Mouse (Mus musculus) retina, postnatal 7 days (tissue): ENCODE measurements around the gene Fbxw28.
"Not testable (repeated sequence)": the region's sequence is repeated elsewhere in the genome, so short reads cannot be mapped to it uniquely, and the experiment has no call there.

ENCODE experiments used
- DNase-seq: peaks from one replicate; pipeline ENCODE4 v3.0.0-alpha.2; 2012; ENCODE audit warnings: low read depth, low spot score

The Fbxw28 gene

GRCm38 (mm10) chr9:109339559-109339958 lies at the start of gene Fbxw28:
Gene Fbxw28 (minus strand): TSS chr9:109339659.
- not testable (repeated sequence) for DNase-seq

- DNase-seq: not testable (repeated sequence)
Measured at GRCm38 (mm10) chr9:109287576-109287975, 51.9 kb downstream of the Fbxw28 start, which contains the start of gene Fbxw14. Gene Fbxw14 (minus strand): TSS chr9:109287676.
